Mouse (Mus musculus): ENCODE measurements at regions not wholly inside any gene's neighbourhood (a gene's known extent, or its start where the extent isn't known, plus 50 kb on each side); places are given as distances from the start of the nearest gene placed in this dataset.

GRCm38 (mm10) chr3:70957470-70957869 lies 950.1 kb downstream of the Otol1 start:
- no peak for TF ChIP-seq POLR2A (IDR thresholded peaks at IDR 0.05; ENCODE audit: borderline replicate concordance, extremely low read depth, insufficient read depth, insufficient read length)
- ATAC-seq (ENCODE audit: low FRiP score, low read depth), result no peak
- Histone ChIP-seq H3K36me3 (ENCODE audit: control insufficient read depth, insufficient read depth, low read length) (no peaks in the 10 kb centered on the region), H3K4me3 (replicated peaks; ENCODE audit: low read length) (no peak overlapping the region), H3K9ac (ENCODE audit: low read depth, low read length, severe bottlenecking) (no peak overlapping the region), H3K9me3 (ENCODE audit: control insufficient read depth, low read length) (no peaks in the 10 kb centered on the region), H3K4me1 (ENCODE audit: control insufficient read depth, insufficient read depth, low read length) (no peaks in the 10 kb centered on the region), H3K27me3 (ENCODE audit: control insufficient read depth, insufficient read depth, low read length) (no peaks in the 10 kb centered on the region), H3K27ac (replicated peaks; ENCODE audit: low read depth, low read length) (no peak overlapping the region), H3K4me2 (replicated peaks; ENCODE audit: low read depth, low read length, severe bottlenecking) (no peak overlapping the region)
- DNase-seq (ENCODE audit: low spot score), result peak; percentile 40

DNA sequence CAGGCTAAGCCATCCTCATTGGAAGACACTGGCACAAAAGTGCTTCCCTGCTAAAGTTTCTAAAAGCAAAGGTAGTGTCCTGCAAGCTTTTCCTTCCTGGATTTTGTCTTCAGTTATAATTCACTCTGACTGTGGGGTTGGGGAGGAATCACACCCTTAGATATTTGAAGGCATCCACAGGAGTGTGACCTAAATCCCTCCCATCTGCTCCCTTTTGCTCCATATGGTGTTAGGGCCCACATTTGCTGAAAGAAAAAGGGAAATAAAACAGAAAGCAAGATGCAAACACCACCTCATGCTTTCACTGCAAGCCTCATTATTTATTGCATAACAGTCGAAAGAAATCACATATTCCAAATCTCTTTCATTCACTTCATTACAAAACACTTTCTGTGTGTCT lies 955.1 kb downstream of the Otol1 start:
- Histone ChIP-seq H3K27me3 (ENCODE audit: control insufficient read depth, insufficient read depth, low read length) (no peaks in the 10 kb centered on the region), H3K4me1 (ENCODE audit: control insufficient read depth, insufficient read depth, low read length) (no peaks in the 10 kb centered on the region), H3K36me3 (ENCODE audit: control insufficient read depth, insufficient read depth, low read length) (no peaks in the 10 kb centered on the region), H3K4me3 (replicated peaks; ENCODE audit: low read length) (no peak overlapping the region), H3K27ac (replicated peaks; ENCODE audit: low read depth, low read length) (no peak overlapping the region), H3K4me2 (replicated peaks; ENCODE audit: low read depth, low read length, severe bottlenecking) (no peak overlapping the region), H3K9me3 (ENCODE audit: control insufficient read depth, low read length) (no peaks in the 10 kb centered on the region), H3K9ac (ENCODE audit: low read depth, low read length, severe bottlenecking) (no peak overlapping the region)
- no peak for ATAC-seq (ENCODE audit: low FRiP score, low read depth)
- WGBS, result 69% methylated on average over 1 of the region's 1 CpGs
- TF ChIP-seq POLR2A (IDR thresholded peaks at IDR 0.05; ENCODE audit: borderline replicate concordance, extremely low read depth, insufficient read depth, insufficient read length), result no peak
- DNase-seq (ENCODE audit: low spot score), result no peak

DNA sequence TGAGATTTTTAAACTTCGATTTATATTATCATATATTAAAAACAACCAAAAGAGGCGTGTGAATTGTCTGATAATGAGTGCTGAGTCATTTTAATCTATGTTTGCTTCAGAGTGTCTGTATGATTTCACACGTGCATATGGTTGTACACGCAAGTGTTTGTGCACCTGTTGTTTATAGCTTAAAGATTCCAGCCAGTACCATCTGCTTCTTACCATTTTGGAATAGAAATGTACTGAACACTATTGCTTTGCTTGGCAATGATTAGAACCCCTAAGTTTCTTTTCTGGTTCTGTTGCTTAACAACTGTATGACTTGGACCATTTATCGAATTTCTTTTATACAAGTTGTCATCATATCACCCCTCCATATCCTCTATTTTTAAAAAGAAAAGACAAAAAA lies 969.5 kb downstream of the Otol1 start:
- Histone ChIP-seq H3K27ac (replicated peaks; ENCODE audit: low read depth, low read length) (no peak overlapping the region), H3K9ac (ENCODE audit: low read depth, low read length, severe bottlenecking) (no peak overlapping the region), H3K36me3 (ENCODE audit: control insufficient read depth, insufficient read depth, low read length) (no peaks in the 10 kb centered on the region), H3K4me1 (ENCODE audit: control insufficient read depth, insufficient read depth, low read length) (no peaks in the 10 kb centered on the region), H3K9me3 (ENCODE audit: control insufficient read depth, low read length) (no peaks in the 10 kb centered on the region), H3K4me3 (replicated peaks; ENCODE audit: low read length) (no peak overlapping the region), H3K27me3 (ENCODE audit: control insufficient read depth, insufficient read depth, low read length) (no peaks in the 10 kb centered on the region), H3K4me2 (replicated peaks; ENCODE audit: low read depth, low read length, severe bottlenecking) (no peak overlapping the region)
- TF ChIP-seq POLR2A (IDR thresholded peaks at IDR 0.05; ENCODE audit: borderline replicate concordance, extremely low read depth, insufficient read depth, insufficient read length), result no peak
- WGBS, result 89% methylated on average over 5 of the region's 5 CpGs
- no peak for ATAC-seq (ENCODE audit: low FRiP score, low read depth)
- DNase-seq (ENCODE audit: low spot score), result no peak

DNA sequence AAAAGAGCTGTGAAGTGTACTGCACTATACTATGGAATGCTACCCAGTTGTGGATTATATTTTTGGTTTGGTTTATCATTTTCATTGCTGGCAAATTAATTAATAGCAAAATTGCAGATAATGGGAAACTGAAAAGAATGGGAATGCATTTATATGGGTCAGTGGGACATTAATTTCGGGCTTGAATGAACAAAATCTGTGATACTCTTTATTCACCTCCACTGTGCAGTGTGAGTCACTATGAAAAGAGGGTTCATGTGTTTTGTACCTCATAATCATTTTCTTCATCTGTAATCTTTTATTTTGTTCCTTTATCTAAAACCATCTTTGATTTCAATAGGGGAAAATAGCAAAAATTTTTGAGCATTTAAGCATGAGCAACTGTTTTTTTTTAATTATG lies 983.5 kb downstream of the Otol1 start:
- DNase-seq (ENCODE audit: low spot score) (no peak), ATAC-seq (ENCODE audit: low FRiP score, low read depth) (no peak)
- no peaks in the 10 kb centered on the region for H3K9me3 ChIP-seq (ENCODE audit: control insufficient read depth, low read length)
- TF ChIP-seq POLR2A (IDR thresholded peaks at IDR 0.05; ENCODE audit: borderline replicate concordance, extremely low read depth, insufficient read depth, insufficient read length), result no peak
- no peak overlapping the region for H3K27ac ChIP-seq (replicated peaks; ENCODE audit: low read depth, low read length)
- 62% methylated on average over 1 of the region's 1 CpGs for WGBS
- H3K4me1 ChIP-seq (ENCODE audit: control insufficient read depth, insufficient read depth, low read length), result no peaks in the 10 kb centered on the region
- H3K36me3 ChIP-seq (ENCODE audit: control insufficient read depth, insufficient read depth, low read length), result no peaks in the 10 kb centered on the region
- H3K4me2 ChIP-seq (replicated peaks; ENCODE audit: low read depth, low read length, severe bottlenecking), result no peak overlapping the region
- no peaks in the 10 kb centered on the region for H3K27me3 ChIP-seq (ENCODE audit: control insufficient read depth, insufficient read depth, low read length)
- H3K4me3 ChIP-seq (replicated peaks; ENCODE audit: low read length), result no peak overlapping the region
- no peak overlapping the region for H3K9ac ChIP-seq (ENCODE audit: low read depth, low read length, severe bottlenecking)

DNA sequence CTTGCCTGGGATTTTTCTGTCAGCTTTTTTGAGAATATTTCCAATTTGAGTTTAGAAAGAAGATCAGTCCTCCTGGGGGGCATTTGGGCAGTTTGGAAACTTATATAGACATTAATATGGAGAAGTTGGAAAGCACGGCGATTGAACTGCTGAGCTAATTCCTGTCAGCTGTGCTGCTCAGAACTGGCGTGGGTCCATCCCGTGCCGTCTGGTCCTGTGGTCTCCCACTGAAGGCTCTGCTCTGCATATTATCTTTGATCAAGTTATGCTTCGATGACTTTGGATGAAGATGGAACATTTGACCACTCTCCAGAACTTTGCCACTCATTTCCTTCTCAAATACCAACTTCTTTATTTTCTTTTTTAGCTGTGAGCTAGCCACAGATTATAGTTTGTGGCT lies 995.6 kb downstream of the Otol1 start:
- WGBS, result 67% methylated on average over 6 of the region's 6 CpGs
- ATAC-seq (ENCODE audit: low FRiP score, low read depth), result no peak
- Histone ChIP-seq H3K36me3 (ENCODE audit: control insufficient read depth, insufficient read depth, low read length) (no peaks in the 10 kb centered on the region), H3K9me3 (ENCODE audit: control insufficient read depth, low read length) (no peaks in the 10 kb centered on the region), H3K27ac (replicated peaks; ENCODE audit: low read depth, low read length) (no peak overlapping the region), H3K9ac (ENCODE audit: low read depth, low read length, severe bottlenecking) (no peak overlapping the region), H3K4me1 (ENCODE audit: control insufficient read depth, insufficient read depth, low read length) (no peaks in the 10 kb centered on the region), H3K4me2 (replicated peaks; ENCODE audit: low read depth, low read length, severe bottlenecking) (no peak overlapping the region), H3K27me3 (ENCODE audit: control insufficient read depth, insufficient read depth, low read length) (no peaks in the 10 kb centered on the region), H3K4me3 (replicated peaks; ENCODE audit: low read length) (no peak overlapping the region)
- no peak for TF ChIP-seq POLR2A (IDR thresholded peaks at IDR 0.05; ENCODE audit: borderline replicate concordance, extremely low read depth, insufficient read depth, insufficient read length)
- peak; percentile 20 for DNase-seq (ENCODE audit: low spot score)
